Mouse (Mus musculus): ENCODE results near the gene Gdpd4.

Gdpd4 gene

GRCm38 (mm10) chr7:97919742-97920141, at the start of gene Gdpd4:
TSS of gene Gdpd4 (plus strand) at chr7:97919955.
- DNase-seq (ENCODE audit: inconsistent age in 2 of 2, low spot score in 1 of 2), result no peak

- no peak for DNase-seq (ENCODE audit: inconsistent age in 2 of 2, low spot score in 1 of 2)
Measured at GRCm38 (mm10) chr7:97872396-97872795, 47.4 kb upstream of the Gdpd4 start.

DNA sequence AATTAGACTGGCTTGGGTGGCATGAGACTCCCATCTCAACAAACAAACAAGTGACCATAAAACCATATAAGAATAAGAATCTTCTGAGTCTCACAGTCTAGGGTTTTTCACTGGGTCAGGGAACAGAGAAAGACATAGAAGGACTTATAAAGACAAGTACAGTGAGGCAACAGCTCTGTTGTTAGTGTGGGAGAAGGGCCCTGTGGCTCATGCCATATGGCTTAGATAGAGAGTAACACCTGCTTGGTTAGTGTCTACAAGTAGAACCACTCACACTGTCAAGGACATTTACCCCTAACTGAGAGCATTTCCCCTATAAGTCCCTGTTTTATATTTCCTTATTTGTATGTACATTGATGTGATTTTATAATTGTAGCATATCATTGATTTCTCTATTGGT, 46.4 kb upstream of the Gdpd4 start:
- DNase-seq (ENCODE audit: inconsistent age in 2 of 2, low spot score in 1 of 2), result no peak

GRCm38 (mm10) chr7:97877846-97878538, 41.8 kb upstream of the Gdpd4 start:
- no peak for DNase-seq (ENCODE audit: inconsistent age in 2 of 2, low spot score in 1 of 2)

- no peak for DNase-seq (ENCODE audit: inconsistent age in 2 of 2, low spot score in 1 of 2)
Measured at GRCm38 (mm10) chr7:97911646-97912045, 8.1 kb upstream of the Gdpd4 start.

DNA sequence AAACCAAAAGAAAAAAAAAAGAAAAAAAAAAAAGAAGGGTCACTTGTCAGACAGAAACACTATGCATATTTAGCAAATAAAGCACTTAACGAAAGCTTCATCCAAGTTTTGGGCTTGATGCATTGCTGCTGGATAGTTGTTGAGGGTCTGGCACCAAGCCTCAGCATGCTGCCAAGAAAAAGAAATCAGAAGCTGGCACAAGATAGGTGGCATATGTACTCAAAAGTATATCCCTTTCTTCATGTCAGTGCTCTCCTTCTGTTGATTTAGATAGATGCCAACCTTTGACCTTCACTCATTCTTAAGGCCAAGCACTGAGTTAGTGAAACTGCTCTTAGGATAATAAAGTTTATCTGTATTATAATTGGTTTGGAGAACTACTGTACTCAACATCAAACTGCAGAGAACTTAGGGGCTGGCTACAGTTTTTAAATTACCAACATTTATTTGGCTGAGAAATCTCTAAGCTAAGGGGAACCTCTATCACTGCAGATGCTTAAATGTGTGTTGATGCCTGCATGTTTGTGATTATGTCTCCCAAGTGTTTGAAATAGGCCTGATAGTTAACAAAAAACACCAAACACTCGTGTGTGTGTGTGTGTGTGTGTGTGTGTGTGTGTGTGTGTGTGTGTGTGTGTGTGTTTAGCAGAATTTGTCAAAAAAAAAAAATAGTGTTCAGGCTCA, 4.8 kb upstream of the Gdpd4 start:
- no peak for DNase-seq (ENCODE audit: inconsistent age in 2 of 2, low spot score in 1 of 2)

- DNase-seq (ENCODE audit: inconsistent age in 2 of 2, low spot score in 1 of 2), result no peak
Measured at GRCm38 (mm10) chr7:97925819-97926218, 6.1 kb downstream of the Gdpd4 start.

GRCm38 (mm10) chr7:97926978-97927377, 7.2 kb downstream of the Gdpd4 start:
- DNase-seq (ENCODE audit: inconsistent age in 2 of 2, low spot score in 1 of 2), result no peak

DNA sequence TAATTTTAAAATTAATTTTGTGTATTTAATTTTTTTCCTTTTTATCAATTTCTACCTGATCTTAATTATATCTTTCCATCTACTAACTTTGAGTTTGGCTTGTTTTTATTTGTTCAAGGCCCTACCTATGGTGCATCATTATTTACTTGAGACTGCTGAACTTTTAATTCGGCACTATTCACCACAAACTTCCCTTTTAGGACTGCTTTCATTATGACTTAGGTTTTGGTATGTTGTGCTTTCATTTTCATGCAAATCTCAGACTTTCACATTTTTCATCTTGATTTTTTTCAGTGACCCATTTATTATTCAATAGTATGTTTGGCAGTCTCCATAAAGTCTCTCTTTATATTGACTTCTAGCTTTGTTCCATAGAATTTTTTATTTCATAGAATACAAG, 24.7 kb downstream of the Gdpd4 start:
- DNase-seq (ENCODE audit: inconsistent age in 2 of 2, low spot score in 1 of 2), result no peak

- no peak for DNase-seq (ENCODE audit: inconsistent age in 2 of 2, low spot score in 1 of 2)
Measured at GRCm38 (mm10) chr7:97972486-97972885, 52.7 kb downstream of the Gdpd4 start.

- DNase-seq (ENCODE audit: inconsistent age in 2 of 2, low spot score in 1 of 2), result peak; percentile 56 to 83
Measured at GRCm38 (mm10) chr7:97977463-97977862, 57.7 kb downstream of the Gdpd4 start.

- DNase-seq (ENCODE audit: inconsistent age in 2 of 2, low spot score in 1 of 2), result peak; percentile 19 to 60
Measured at GRCm38 (mm10) chr7:97984108-97984834, 64.5 kb downstream of the Gdpd4 start.

DNA sequence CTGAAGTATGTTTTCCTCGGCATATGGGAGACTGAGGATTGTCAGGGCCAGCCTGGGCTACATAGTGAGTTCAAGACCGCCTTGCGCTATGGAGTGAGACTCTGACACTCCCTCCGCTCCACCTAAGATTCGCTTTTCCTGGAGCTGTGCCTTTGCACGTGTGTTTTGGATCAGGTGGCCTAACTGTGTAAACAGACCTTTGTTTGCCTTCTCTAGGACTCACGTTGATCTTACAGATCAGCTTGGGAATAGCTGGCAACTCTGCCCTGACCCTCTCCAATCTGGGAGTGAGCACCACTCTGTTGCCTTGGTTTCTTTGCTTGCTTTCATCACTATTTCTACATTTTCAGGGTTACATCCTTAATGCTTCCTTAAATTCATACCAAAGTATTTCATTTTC, 82.9 kb downstream of the Gdpd4 start:
- DNase-seq (ENCODE audit: inconsistent age in 2 of 2, low spot score in 1 of 2), result no peak

DNA sequence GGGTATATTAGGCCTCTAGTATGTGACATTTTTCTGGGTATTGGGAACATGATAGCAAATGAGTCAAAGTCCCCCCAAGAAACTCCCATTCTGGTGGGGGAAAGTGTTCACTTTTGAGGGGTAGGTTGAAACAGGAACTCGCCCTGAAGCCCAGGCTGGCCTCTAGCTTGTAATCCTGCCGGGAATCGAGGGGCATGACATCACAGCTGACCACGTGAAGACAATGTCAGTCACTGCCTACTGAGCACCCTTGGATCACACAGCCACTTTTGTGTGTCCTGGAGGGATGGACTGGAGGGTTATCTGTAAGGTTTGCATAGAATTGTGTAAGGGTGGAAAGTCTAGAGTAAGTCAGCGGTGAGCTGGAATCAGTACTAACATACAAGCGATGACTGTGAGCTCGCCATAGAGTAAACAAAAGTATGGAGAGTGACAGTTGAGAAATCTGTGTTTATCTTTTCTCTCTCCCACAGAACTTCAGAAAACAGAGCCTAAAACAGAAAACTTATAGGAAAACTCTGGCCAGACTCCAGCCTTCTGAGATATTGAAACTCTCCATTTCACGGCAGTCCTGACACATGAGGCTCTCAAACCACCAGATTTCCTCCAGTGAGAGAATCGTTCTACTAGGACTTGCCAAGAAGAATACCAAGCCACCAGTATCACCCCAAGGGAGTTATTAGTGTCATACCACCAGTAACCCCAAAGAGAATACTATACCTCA, 128.5 kb downstream of the Gdpd4 start:
- no peak for DNase-seq (ENCODE audit: inconsistent age in 2 of 2, low spot score in 1 of 2)

DNA sequence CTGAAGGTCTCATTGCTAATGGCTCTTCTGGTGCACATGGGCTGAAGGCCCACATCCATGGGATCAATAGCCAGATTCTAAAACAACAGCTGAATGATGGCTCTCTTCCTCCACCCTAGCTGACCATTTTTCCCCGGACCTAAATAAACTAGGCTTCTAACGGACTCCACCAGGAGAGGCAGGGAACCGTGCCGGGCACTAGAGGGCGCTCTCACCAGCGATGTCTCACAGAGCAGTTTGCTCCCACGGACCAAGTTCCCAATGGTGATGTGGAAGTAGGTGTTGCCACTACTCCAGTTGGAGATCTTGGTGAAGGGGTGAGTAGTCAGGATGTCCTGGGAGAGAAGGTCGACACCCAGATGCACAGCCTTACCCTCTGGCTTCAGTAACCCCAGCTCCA, 132.2 kb downstream of the Gdpd4 start:
- peak; percentile 57 to 83 for DNase-seq (ENCODE audit: inconsistent age in 2 of 2, low spot score in 1 of 2)

GRCm38 (mm10) chr7:98054461-98054860, 134.7 kb downstream of the Gdpd4 start:
- DNase-seq (ENCODE audit: inconsistent age in 2 of 2, low spot score in 1 of 2), result no peak

- DNase-seq (ENCODE audit: inconsistent age in 2 of 2, low spot score in 1 of 2), result no peak
Measured at GRCm38 (mm10) chr7:98054942-98055341, 135.2 kb downstream of the Gdpd4 start.

DNA sequence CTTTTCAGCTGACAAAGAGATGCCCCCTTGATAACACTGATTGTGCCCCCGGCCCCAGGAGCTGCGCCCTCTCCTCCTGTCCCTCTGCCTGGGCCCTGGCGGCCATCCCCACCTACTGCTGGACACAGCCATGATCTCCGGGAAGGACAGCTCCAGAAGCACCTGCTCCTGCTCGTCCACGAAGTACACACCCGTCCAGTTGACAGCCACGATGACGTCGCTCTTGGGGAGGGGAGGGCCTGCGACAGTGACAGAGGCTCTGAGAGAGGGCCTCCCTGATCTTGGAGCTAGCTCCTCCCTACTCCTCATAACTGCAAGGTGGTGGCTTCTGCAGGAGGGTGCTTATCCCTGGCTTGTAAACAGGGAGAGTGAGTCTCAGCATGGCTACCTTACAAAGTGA, 146.5 kb downstream of the Gdpd4 start:
- no peak for DNase-seq (ENCODE audit: inconsistent age in 2 of 2, low spot score in 1 of 2)

DNA sequence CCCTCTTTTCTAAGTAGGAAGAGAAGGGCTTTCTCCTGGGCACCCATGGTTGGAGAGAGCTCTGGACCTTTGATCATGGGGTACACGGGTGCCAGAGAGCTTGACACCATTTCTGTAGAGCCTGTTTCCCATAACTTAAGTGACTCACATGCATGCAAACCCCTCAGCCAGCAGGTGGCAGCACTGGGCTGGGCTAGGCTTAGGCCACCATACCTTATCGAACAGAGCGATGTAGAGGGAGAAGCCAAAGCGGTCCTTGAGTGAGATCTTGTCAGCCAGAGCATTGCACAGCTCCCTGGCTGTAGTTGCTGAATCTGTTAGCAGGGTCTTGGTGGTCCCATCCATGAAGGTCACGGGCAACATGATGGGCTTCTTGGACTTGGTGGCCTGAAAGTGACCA, 151.9 kb downstream of the Gdpd4 start:
- DNase-seq (ENCODE audit: inconsistent age in 2 of 2, low spot score in 1 of 2), result peak; percentile 83 to 94

- no peak for DNase-seq (ENCODE audit: inconsistent age in 2 of 2, low spot score in 1 of 2)
Measured at GRCm38 (mm10) chr7:98077453-98077852, 157.7 kb downstream of the Gdpd4 start.

DNA sequence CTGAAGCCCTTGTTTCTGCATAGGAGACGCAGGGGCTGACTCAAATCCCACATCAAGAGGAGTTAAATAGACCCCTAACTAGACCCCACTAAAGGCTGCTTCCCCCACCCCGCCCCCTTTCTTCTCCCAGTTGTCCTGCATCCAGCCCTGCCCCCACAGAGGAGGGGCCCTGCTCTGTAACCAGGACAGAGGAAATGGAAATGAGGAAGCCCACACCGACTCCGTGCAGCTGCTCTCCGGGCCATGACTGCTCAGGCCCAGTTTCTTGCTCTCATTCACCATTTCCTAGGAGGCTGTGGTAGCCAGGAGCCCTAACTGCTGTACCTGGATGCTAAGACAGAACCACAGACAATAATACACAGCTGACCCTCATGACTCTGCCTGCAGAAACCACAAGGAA, 162.6 kb downstream of the Gdpd4 start:
- no peak for DNase-seq (ENCODE audit: inconsistent age in 2 of 2, low spot score in 1 of 2)

Data from adrenal gland, adult (tissue).